Mouse (Mus musculus) hindbrain, embryonic 16.5 days (tissue): ENCODE results near the gene Tnip3. TPM values are rescaled to one million over a fixed set of nuclear protein-coding genes. Genes with fewer than 3 reads are reported as not detected.

Experiments
- ATAC-seq: fragments of 200-750 bp; cut with Nextera tagmentation; 2 replicates; pipeline ENCODE4 v1.8.0; 2017; ENCODE audit warnings: moderate TSS enrichment, moderate library complexity
- H3K27ac ChIP-seq: fragments of 300-500 bp; sonication (generic); 2 replicates; pipeline ENCODE4 v1.5.1; 2014; ENCODE audit warnings: low read depth, mild to moderate bottlenecking, control low read depth, low read length, moderate library complexity
- H3K27me3 ChIP-seq: fragments of 300-500 bp; sonication (generic); replicated peaks from 2 replicates; pipeline ENCODE4 v1.6.1; 2014; ENCODE audit warnings: low read length; ENCODE audit not compliant: control insufficient read depth, insufficient read depth
- H3K36me3 ChIP-seq: fragments of 300-500 bp; sonication (generic); 2 replicates; pipeline ENCODE4 v1.6.1; 2014; ENCODE audit warnings: mild to moderate bottlenecking, low read length, moderate library complexity, mixed read lengths; ENCODE audit not compliant: control insufficient read depth, insufficient read depth
- H3K4me1 ChIP-seq: fragments of 300-500 bp; sonication (generic); 2 replicates; pipeline ENCODE4 v1.6.1; 2014; ENCODE audit warnings: low read depth, low read length; ENCODE audit not compliant: control insufficient read depth, insufficient read depth
- H3K4me2 ChIP-seq: fragments of 300-500 bp; sonication (generic); 2 replicates; pipeline ENCODE4 v1.6.1; 2014; ENCODE audit warnings: mild to moderate bottlenecking, low read length, control low read depth, moderate library complexity
- H3K4me3 ChIP-seq: fragments of 300-500 bp; sonication (generic); 2 replicates; pipeline ENCODE4 v1.5.1; 2014; ENCODE audit warnings: mild to moderate bottlenecking, low read length, control low read depth, moderate library complexity
- H3K9ac ChIP-seq: fragments of 300-500 bp; sonication (generic); 2 replicates; pipeline ENCODE4 v1.6.1; 2014; ENCODE audit warnings: low read depth, mild to moderate bottlenecking, control low read depth, low read length, moderate library complexity
- H3K9me3 ChIP-seq: fragments of 300-500 bp; sonication (generic); 2 replicates; pipeline ENCODE4 v1.6.1; 2014; ENCODE audit warnings: mild to moderate bottlenecking, low read length, moderate library complexity; ENCODE audit not compliant: control insufficient read depth
- WGBS: fragments of 180-500 bp; shearing (Covaris S2); extraction: QIAGEN DNeasy Blood & Tissue Kit; methylation state at CpG from one replicate; pipeline ENCODE4 v1.1.7; 2014; 5-methylcytosine and 5-hydroxymethylcytosine counted together
- polyA plus RNA-seq: library from polyadenylated mRNA; unstranded; fragments of >200 nt; fragmentation: Nextera tagmentation; extraction: Ambion mirVana; gene quantifications from 2 replicates; pipeline ENCODE4 v1.2.1, GENCODE M21; 2015

The Tnip3 gene
- polyA plus RNA-seq, 1 experiment from 2014 or later = not detected

- Histone ChIP-seq H3K27ac (no peak overlapping the region), H3K4me3 (no peak overlapping the region), H3K4me1 (no peaks in the 10 kb centered on the region), H3K9me3 (no peaks in the 10 kb centered on the region), H3K27me3 (no peaks in the 10 kb centered on the region), H3K36me3 (no peaks in the 10 kb centered on the region), H3K9ac (no peak overlapping the region), H3K4me2 (no peak overlapping the region)
- no peak for ATAC-seq
- 23% methylated on average over 12 of the region's 12 CpGs for WGBS
Observed at GRCm38 (mm10) chr6:65597056-65597818, 72.1 kb downstream of the Tnip3 start.

GRCm38 (mm10) chr6:65598522-65598921 lies 73.4 kb downstream of the Tnip3 start:
- Histone ChIP-seq H3K9me3 (no peaks in the 10 kb centered on the region), H3K27me3 (no peaks in the 10 kb centered on the region), H3K4me3 (no peak overlapping the region), H3K27ac (no peak overlapping the region), H3K36me3 (no peaks in the 10 kb centered on the region), H3K4me2 (no peak overlapping the region), H3K4me1 (no peaks in the 10 kb centered on the region), H3K9ac (no peak overlapping the region)
- 91% methylated on average over 3 of the region's 3 CpGs for WGBS
- ATAC-seq = no peak

- Histone ChIP-seq H3K9ac (no peak overlapping the region), H3K9me3 (no peaks in the 10 kb centered on the region), H3K4me2 (no peak overlapping the region), H3K27me3 (no peaks in the 10 kb centered on the region), H3K27ac (no peak overlapping the region), H3K36me3 (no peaks in the 10 kb centered on the region), H3K4me3 (no peak overlapping the region), H3K4me1 (no peaks in the 10 kb centered on the region)
- 25% methylated on average over 7 of the region's 7 CpGs for WGBS
- ATAC-seq = no peak
Observed at GRCm38 (mm10) chr6:65599865-65600739, 75.0 kb downstream of the Tnip3 start.

GRCm38 (mm10) chr6:65600887-65601286 lies 75.8 kb downstream of the Tnip3 start:
- Histone ChIP-seq H3K27me3 (no peaks in the 10 kb centered on the region), H3K36me3 (no peaks in the 10 kb centered on the region), H3K27ac (no peak overlapping the region), H3K9ac (no peak overlapping the region), H3K4me1 (no peaks in the 10 kb centered on the region), H3K4me3 (no peak overlapping the region), H3K4me2 (no peak overlapping the region), H3K9me3 (no peaks in the 10 kb centered on the region)
- 59% methylated on average over 1 of the region's 1 CpGs for WGBS
- no peak for ATAC-seq

- Histone ChIP-seq H3K27ac (no peak overlapping the region), H3K4me3 (no peak overlapping the region), H3K9ac (no peak overlapping the region), H3K36me3 (no peaks in the 10 kb centered on the region), H3K27me3 (no peaks in the 10 kb centered on the region), H3K4me1 (no peaks in the 10 kb centered on the region), H3K4me2 (no peak overlapping the region), H3K9me3 (no peaks in the 10 kb centered on the region)
- no peak for ATAC-seq
- 86% methylated on average over 4 of the region's 4 CpGs for WGBS
Observed at GRCm38 (mm10) chr6:65605778-65606177, 80.7 kb downstream of the Tnip3 start.

DNA sequence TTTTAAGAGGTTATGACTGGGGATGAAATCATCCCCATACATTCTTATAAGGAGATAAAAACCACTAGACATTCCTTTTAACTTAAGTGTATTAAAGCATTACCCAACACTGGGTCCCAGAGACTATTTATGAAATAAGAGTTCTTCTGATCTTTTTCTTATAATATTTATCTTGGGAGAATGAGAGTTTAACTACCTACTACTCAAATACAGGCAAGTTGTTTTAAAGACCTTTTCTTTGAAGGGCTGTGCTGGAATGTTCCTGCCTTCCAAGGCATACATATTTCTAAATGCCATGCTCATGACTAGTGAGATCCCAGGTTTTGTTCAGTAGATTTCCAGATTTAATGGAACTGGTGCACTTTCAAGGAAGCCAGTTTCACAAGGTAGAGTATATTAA lies 81.8 kb downstream of the Tnip3 start:
- Histone ChIP-seq H3K27me3 (no peaks in the 10 kb centered on the region), H3K27ac (no peak overlapping the region), H3K4me1 (no peaks in the 10 kb centered on the region), H3K9ac (no peak overlapping the region), H3K36me3 (no peaks in the 10 kb centered on the region), H3K4me3 (no peak overlapping the region), H3K4me2 (no peak overlapping the region), H3K9me3 (no peaks in the 10 kb centered on the region)
- ATAC-seq = no peak

GRCm38 (mm10) chr6:65611834-65612233 lies 86.7 kb downstream of the Tnip3 start:
- Histone ChIP-seq H3K4me3 (no peak overlapping the region), H3K36me3 (no peaks in the 10 kb centered on the region), H3K4me2 (no peak overlapping the region), H3K9me3 (no peaks in the 10 kb centered on the region), H3K27me3 (no peaks in the 10 kb centered on the region), H3K27ac (no peak overlapping the region), H3K4me1 (no peaks in the 10 kb centered on the region), H3K9ac (no peak overlapping the region)
- no peak for ATAC-seq

- no peak overlapping the region for H3K4me3 ChIP-seq
- H3K36me3 ChIP-seq = no peaks in the 10 kb centered on the region
- no peaks in the 10 kb centered on the region for H3K9me3 ChIP-seq
- H3K4me2 ChIP-seq = no peak overlapping the region
- no peaks in the 10 kb centered on the region for H3K4me1 ChIP-seq
- no peaks in the 10 kb centered on the region for H3K27me3 ChIP-seq
- no peak for ATAC-seq
- H3K27ac ChIP-seq = no peak overlapping the region
- H3K9ac ChIP-seq = no peak overlapping the region
Observed at GRCm38 (mm10) chr6:65613924-65614585, 88.9 kb downstream of the Tnip3 start.

- Histone ChIP-seq H3K4me2 (no peak overlapping the region), H3K9me3 (no peaks in the 10 kb centered on the region), H3K36me3 (no peaks in the 10 kb centered on the region), H3K27me3 (no peaks in the 10 kb centered on the region), H3K4me1 (no peaks in the 10 kb centered on the region), H3K9ac (no peak overlapping the region), H3K27ac (no peak overlapping the region), H3K4me3 (no peak overlapping the region)
- no peak for ATAC-seq
- WGBS = 64% methylated on average over 4 of the region's 4 CpGs
Observed at GRCm38 (mm10) chr6:65615641-65616040, 90.5 kb downstream of the Tnip3 start.
